Mouse (Mus musculus) heart, embryonic 14.5 days (tissue): Measurements from ENCODE around the gene Ppp2r5d. TPM values are rescaled to one million over a fixed set of nuclear protein-coding genes. Genes with fewer than 3 reads are reported as not detected.

Experiments
- ATAC-seq: fragments of 200-750 bp; cut with Nextera tagmentation; 2 replicates; pipeline ENCODE4 v1.8.0; 2017; ENCODE audit warnings: low read depth, moderate TSS enrichment; ENCODE audit not compliant: insufficient number of reproducible peaks, insufficient read depth, low FRiP score
- H3K27ac ChIP-seq, 2 experiments: fragments of 200-500 bp in 1 of 2; fragments of 300-500 bp in 1 of 2; sonication (generic) in 1 of 2; replicated peaks in 1 of 2; 2 replicates each; pipeline ENCODE4 v1.5.1; 2012 to 2014; ENCODE audit warnings: low read depth in 2 of 2, low read length in 2 of 2, control low read depth in 1 of 2, mild to moderate bottlenecking in 1 of 2, mixed read lengths in 1 of 2; ENCODE audit not compliant: control insufficient read depth in 1 of 2, insufficient read depth in 1 of 2
- H3K27me3 ChIP-seq: fragments of 300-500 bp; sonication (generic); 2 replicates; pipeline ENCODE4 v1.6.1; 2014; ENCODE audit warnings: mild to moderate bottlenecking, low read length, control low read depth; ENCODE audit not compliant: control insufficient read depth, insufficient read depth
- H3K36me3 ChIP-seq: fragments of 300-500 bp; sonication (generic); 2 replicates; pipeline ENCODE4 v1.6.1; 2014; ENCODE audit warnings: mild to moderate bottlenecking, control low read depth, low read length, mixed read lengths; ENCODE audit not compliant: control insufficient read depth, insufficient read depth
- H3K4me1 ChIP-seq, 2 experiments: fragments of 200-500 bp in 1 of 2; fragments of 300-500 bp in 1 of 2; sonication (generic) in 1 of 2; 2 replicates each; pipeline ENCODE4 v1.6.1; 2012 to 2014; ENCODE audit warnings: low read length in 2 of 2, control low read depth in 1 of 2, mixed read lengths in 1 of 2; ENCODE audit not compliant: control insufficient read depth in 2 of 2, insufficient read depth in 2 of 2
- H3K4me2 ChIP-seq: fragments of 300-500 bp; sonication (generic); 2 replicates; pipeline ENCODE4 v1.6.1; 2014; ENCODE audit warnings: mild to moderate bottlenecking, low read length
- H3K4me3 ChIP-seq, 2 experiments: fragments of 200-500 bp in 1 of 2; fragments of 300-500 bp in 1 of 2; sonication (generic) in 1 of 2; 2 replicates each; pipeline ENCODE4 v1.5.1; 2012 to 2014; ENCODE audit warnings: low read length in 2 of 2, mild to moderate bottlenecking in 2 of 2, control low read depth in 1 of 2, low read depth in 1 of 2, moderate library complexity in 1 of 2; ENCODE audit not compliant: control insufficient read depth in 1 of 2, insufficient read depth in 1 of 2
- H3K9ac ChIP-seq: fragments of 300-500 bp; sonication (generic); 2 replicates; pipeline ENCODE4 v1.6.1; 2014; ENCODE audit warnings: mild to moderate bottlenecking, low read length
- H3K9me3 ChIP-seq: fragments of 300-500 bp; sonication (generic); 2 replicates; pipeline ENCODE4 v1.6.1; 2016; ENCODE audit warnings: low read length, control low read depth; ENCODE audit not compliant: control insufficient read depth
- WGBS: fragments of 180-500 bp; shearing (Covaris S2); extraction: QIAGEN DNeasy Blood & Tissue Kit; methylation state at CpG from one replicate; pipeline ENCODE4 v1.1.7; 2014; 5-methylcytosine and 5-hydroxymethylcytosine counted together
- polyA plus RNA-seq: library from polyadenylated mRNA; unstranded; fragments of >200 nt; fragmentation: Nextera tagmentation; extraction: Ambion mirVana; gene quantifications from 2 replicates; pipeline ENCODE4 v1.2.1, GENCODE M21; 2014

The Ppp2r5d gene
- polyA plus RNA-seq, 1 experiment from 2014 or later, result 46.3 TPM

DNA sequence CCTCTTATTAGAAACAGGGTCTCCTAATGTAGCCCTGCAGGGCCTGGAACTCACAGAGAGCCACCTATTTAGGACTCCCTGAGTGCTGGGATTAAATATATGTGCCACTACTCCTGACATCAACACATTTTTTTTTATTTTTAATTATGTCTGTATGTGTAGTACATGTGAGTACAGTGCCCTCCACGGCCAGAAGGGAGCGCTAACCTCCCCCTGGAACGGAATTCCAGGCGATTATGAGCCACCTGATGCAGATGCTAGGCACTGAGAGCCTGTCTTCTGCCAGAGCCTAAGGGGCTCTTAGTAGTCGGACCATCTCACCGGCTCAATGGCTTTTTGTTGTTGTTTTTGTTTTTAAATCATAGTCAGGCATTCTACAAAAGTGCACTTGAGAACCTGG is 23.1 kb upstream of the Ppp2r5d start:
- peaks cover 7 to 23% of the 10 kb centered on the region in 2 experiments; a peak in 3 of 4 replicates for H3K4me1 ChIP-seq
- WGBS, result 36% methylated on average over 6 of the region's 6 CpGs
- no peak overlapping the region for H3K27ac ChIP-seq
- peaks cover 18% of the 10 kb centered on the region for H3K27me3 ChIP-seq
- peaks cover 12% of the 10 kb centered on the region for H3K36me3 ChIP-seq
- H3K9me3 ChIP-seq, result no peaks in the 10 kb centered on the region
- H3K4me3 ChIP-seq, result no peak overlapping the region
- no peak overlapping the region for H3K9ac ChIP-seq
- H3K4me2 ChIP-seq, result no peak overlapping the region
- no peak for ATAC-seq

DNA sequence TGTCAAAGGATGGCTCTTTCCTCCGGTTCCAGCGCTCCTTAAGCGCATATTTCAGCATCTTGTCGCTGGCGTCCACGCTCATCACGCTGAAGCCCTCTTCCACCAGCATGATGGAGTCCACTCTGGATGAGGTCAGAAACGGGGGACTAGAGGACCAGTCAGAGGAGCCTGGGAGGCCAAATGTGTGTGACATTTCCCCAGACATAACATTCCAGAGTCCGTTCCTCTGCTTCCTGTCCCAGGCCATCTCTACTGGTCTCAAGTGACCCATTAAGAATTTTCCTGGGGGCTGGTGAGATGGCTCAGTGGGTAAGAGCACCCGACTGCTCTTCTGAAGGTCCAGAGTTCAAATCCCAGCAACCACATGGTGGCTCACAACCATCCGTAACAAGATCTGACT is 22.4 kb upstream of the Ppp2r5d start:
- 85% methylated on average over 11 of the region's 11 CpGs for WGBS
- Histone ChIP-seq H3K36me3 (peaks cover 16% of the 10 kb centered on the region), H3K9me3 (no peaks in the 10 kb centered on the region), H3K27me3 (peaks cover 18% of the 10 kb centered on the region), H3K27ac (no peak overlapping the region), H3K4me1 (peaks cover 7 to 23% of the 10 kb centered on the region in 2 experiments; a peak in 3 of 4 replicates), H3K4me2 (no peak overlapping the region), H3K4me3 (no peak overlapping the region), H3K9ac (no peak overlapping the region)
- no peak for ATAC-seq

DNA sequence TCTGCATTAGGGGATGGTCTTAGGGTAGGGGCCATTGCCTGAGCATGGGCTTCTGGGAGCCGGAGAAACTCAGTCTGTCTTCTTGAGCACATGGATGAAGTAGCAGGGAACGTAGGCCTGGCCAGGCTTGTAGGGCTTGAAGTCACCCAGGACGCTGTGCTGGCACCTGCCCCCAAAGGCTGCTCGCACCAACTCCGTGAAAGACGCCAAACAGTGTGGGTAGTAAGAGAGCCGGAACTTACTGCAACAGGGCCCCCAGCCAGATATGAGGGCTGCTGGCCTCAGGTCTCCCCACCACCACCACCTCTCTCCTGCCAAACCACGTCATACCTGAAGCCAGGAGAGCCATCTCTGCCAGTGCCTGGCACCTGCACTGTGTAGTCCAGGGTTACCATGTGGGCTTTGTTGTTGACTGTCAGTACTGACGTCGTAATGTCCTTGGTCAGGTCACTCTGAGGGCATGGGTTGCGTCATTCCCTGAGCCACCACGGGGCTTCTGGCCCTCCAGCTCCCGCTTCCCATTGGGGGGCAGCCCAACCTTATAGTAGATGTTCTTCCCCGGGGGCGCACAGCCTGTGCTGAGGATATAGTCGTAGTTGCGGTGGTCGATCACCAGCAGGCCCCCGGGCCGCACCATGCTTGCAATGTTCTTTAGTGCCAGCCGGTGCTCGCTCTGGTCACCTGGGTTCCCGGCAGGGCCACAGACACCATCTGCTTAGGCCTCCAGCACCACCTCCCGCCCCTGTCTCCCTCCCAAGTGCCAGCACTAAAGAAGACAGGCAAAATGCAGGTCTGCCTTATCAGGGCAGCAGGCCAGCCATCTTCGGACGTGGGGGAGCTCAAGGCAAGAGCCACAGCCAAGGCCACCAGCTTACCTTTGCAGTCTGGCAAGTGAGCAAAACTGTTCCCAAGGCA is 21.1 kb upstream of the Ppp2r5d start:
- peaks cover 7 to 23% of the 10 kb centered on the region in 2 experiments; a peak in 3 of 4 replicates for H3K4me1 ChIP-seq
- no peak for ATAC-seq

DNA sequence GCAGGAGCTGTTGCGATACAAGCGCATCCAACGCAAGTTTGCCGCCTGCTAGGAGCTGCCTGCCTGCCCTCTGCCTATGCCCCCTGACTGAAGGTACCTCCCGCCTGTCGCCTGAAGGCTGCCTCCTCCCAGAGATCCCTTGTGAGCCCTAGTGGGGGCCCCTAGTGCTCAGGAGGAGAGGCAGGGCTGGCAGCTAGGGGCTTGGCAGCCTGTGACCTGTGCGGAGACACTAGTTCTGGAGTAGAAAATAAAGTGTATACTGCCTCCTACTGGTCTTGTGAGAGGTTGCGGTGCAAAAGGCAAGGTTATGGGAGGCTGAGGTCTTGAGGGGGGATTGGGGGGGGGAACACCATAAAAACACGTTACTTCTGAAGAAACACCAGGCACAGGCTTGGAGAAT is 20.4 kb upstream of the Ppp2r5d start:
- Histone ChIP-seq H3K4me1 (peaks cover 7 to 23% of the 10 kb centered on the region in 2 experiments; a peak in 3 of 4 replicates), H3K9me3 (no peaks in the 10 kb centered on the region), H3K36me3 (peaks cover 28% of the 10 kb centered on the region), H3K9ac (no peak overlapping the region), H3K27me3 (peaks cover 18% of the 10 kb centered on the region), H3K4me2 (no peak overlapping the region; the same call in 1 of the 2 replicates), H3K4me3 (no peak overlapping the region), H3K27ac (0 out of 4 replicates have a peak overlapping the region, but pooled peaks of 1 of the 2 experiments have one; percentile 3)
- WGBS, result 48% methylated on average over 9 of the region's 9 CpGs
- 0 out of 2 replicates have a peak, but pooled peaks have one; percentile 51 for ATAC-seq

More for the DNA sequence above, 21.1 kb upstream of the Ppp2r5d start:
- H3K9me3 ChIP-seq, result no peaks in the 10 kb centered on the region
- H3K36me3 ChIP-seq, result peaks cover 28% of the 10 kb centered on the region
- H3K4me2 ChIP-seq, result no peak overlapping the region
- WGBS, result 83% methylated on average over 26 of the region's 26 CpGs
- peaks cover 18% of the 10 kb centered on the region for H3K27me3 ChIP-seq
- H3K9ac ChIP-seq, result no peak overlapping the region
- no peak overlapping the region for H3K27ac ChIP-seq
- no peak overlapping the region for H3K4me3 ChIP-seq

DNA sequence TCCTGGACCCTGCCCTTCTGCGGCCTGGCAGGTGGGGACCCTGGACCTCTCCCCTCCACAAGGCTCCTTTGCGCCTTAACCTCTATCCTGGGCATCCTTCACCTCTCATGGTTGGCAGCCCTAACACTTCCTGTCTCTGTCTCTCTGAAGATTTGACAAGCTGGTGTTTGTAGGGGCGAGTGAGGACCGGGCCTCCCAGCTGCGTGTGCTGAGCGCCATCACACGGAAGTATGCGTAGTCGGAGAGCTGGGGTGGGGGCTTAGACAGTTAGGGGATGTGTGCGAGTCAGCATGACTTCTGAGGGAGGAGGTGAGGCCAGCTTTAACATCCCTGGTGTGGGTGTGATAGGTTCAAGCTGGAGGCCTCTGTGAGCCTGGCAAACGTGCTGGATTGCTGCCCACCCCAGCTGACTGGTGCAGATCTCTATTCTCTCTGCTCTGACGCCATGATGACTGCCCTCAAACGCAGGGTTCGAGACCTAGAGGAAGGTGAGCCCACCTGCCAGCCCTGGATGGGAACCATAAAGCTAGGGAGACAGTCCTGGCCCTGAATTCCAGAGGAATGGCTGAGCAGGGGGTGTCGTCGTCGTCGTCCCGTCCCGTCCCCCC is 19.7 kb upstream of the Ppp2r5d start:
- H3K4me2 ChIP-seq, result no peak overlapping the region; the same call in 1 of the 2 replicates
- WGBS, result 77% methylated on average over 18 of the region's 20 CpGs
- H3K36me3 ChIP-seq, result peaks cover 28% of the 10 kb centered on the region
- peaks cover 18% of the 10 kb centered on the region for H3K27me3 ChIP-seq
- H3K27ac ChIP-seq, result 0 out of 4 replicates have a peak overlapping the region, but pooled peaks of 1 of the 2 experiments have one; percentile 3
- no peak for ATAC-seq
- H3K4me1 ChIP-seq, result peaks cover 7 to 23% of the 10 kb centered on the region in 2 experiments; a peak in 3 of 4 replicates
- no peak overlapping the region for H3K9ac ChIP-seq
- H3K9me3 ChIP-seq, result no peaks in the 10 kb centered on the region
- H3K4me3 ChIP-seq, result no peak overlapping the region

DNA sequence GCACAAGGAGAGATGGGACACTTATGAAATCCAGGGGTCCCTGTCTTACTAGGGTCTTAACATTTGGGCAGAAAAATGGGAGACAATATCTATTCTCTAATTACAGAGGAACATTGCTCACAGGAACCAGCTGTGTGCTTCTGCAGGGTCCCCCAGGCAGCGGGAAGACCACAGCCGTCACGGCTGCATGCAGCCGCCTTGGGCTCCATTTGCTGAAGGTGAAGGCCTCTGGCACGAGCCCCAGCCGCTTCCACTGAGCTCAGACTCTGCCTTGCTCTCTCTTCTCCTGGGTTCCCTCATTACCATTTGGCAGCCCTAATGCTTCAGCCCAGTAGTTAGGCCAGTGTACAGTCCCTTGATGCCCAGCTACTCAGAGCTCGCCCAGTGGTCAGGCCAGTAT is 16.2 kb upstream of the Ppp2r5d start:
- no peaks in the 10 kb centered on the region for H3K9me3 ChIP-seq
- H3K9ac ChIP-seq, result no peak overlapping the region
- peaks cover 40% of the 10 kb centered on the region for H3K36me3 ChIP-seq
- H3K4me1 ChIP-seq, result peaks cover 3 to 6% of the 10 kb centered on the region in 2 experiments; a peak in 3 of 4 replicates
- H3K27ac ChIP-seq, result no peak overlapping the region
- no peak overlapping the region for H3K4me2 ChIP-seq
- no peak for ATAC-seq
- H3K4me3 ChIP-seq, result no peak overlapping the region
- 87% methylated on average over 7 of the region's 7 CpGs for WGBS
- H3K27me3 ChIP-seq, result no peaks in the 10 kb centered on the region

DNA sequence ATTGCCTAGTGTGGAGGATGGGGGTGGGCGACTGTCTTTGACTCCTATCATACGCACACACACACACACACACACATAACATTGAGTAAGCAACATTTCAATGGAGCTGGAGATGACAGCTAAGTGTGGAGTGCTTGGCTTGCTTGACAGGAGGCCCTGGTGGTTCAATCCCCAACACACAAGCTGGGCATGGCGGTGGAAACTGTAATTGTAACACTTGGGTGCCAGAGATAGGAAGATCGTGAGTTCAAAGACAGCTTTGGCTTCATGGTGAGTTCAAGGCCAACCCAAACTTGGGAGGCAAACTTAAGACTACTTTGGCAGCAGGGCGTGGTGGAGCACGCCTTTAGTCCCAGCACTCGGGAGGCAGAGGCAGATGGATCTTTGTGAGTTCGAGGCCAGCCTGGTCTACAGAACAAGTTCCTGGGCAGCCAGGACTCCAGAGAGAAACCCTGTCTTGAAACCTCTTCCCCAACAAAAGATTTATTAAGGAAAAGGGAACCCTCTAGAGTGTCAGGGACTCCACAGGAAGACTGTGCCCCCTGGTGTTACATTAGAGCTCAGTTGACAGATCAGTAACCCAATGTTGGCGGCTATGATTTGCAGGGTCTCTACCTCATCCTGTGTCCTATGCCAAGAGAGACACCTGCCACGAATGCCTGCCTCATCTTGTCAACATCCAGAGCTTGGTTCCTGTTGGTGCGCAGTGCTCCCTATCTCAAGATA is 10.0 kb upstream of the Ppp2r5d start:
- no peak for ATAC-seq
- peaks cover 0 to 10% of the 10 kb centered on the region in 2 experiments; a peak in 2 of 4 replicates for H3K4me1 ChIP-seq
- no peak overlapping the region for H3K9ac ChIP-seq
- no peaks in the 10 kb centered on the region for H3K27me3 ChIP-seq
- H3K36me3 ChIP-seq, result peaks cover 37% of the 10 kb centered on the region
- H3K4me2 ChIP-seq, result no peak overlapping the region
- no peaks in the 10 kb centered on the region for H3K9me3 ChIP-seq
- WGBS, result 90% methylated on average over 11 of the region's 11 CpGs
- H3K27ac ChIP-seq, result no peak overlapping the region
- H3K4me3 ChIP-seq, result no peak overlapping the region
